Mouse (Mus musculus) megakaryocyte progenitor cell, adult 5-6 weeks (primary cell): ENCODE data around the gene C130050O18Rik. TPM values are rescaled to one million over a fixed set of nuclear protein-coding genes. Genes with fewer than 3 reads are reported as not detected.
A peak's percentile ranks its signal among the peaks of the same experiment; 100 is the strongest.

Experiments
- ATAC-seq: replicated peaks from 2 replicates; pipeline ENCODE4 v1.8.0; 2016; ENCODE audit warnings: mild to moderate bottlenecking, moderate TSS enrichment, inconsistent platforms; ENCODE audit not compliant: poor library complexity
- total RNA-seq, 2 experiments: library from RNA; stranded (forward) in 1 of 2; stranded (reverse) in 1 of 2; fragments of 157-497, 149-512 nt in 1 of 2; fragments of 200-1000 nt in 1 of 2; gene quantifications; 2 replicates each; pipeline versions ENCODE4 v1.2.3 to v1.2.4; 2015 to 2017

The C130050O18Rik gene
- total RNA-seq, 2 experiments from 2014 or later: 1.8 to 2.1 TPM

GRCm38 (mm10) chr5:139453031-139453430, 48.0 kb downstream of the C130050O18Rik start:
- no peak for ATAC-seq

GRCm38 (mm10) chr5:139455166-139455565, 50.1 kb downstream of the C130050O18Rik start:
- no peak for ATAC-seq

- ATAC-seq: no peak
These were observed 52.2 kb downstream of the C130050O18Rik start for GRCm38 (mm10) chr5:139457241-139457640.

GRCm38 (mm10) chr5:139459938-139460337, 54.9 kb downstream of the C130050O18Rik start:
- no peak for ATAC-seq

GRCm38 (mm10) chr5:139460384-139461067, 55.4 kb downstream of the C130050O18Rik start, which contains the start of gene 3110082I17Rik:
Gene 3110082I17Rik, minus strand, starts transcription at chr5:139460527.
- ATAC-seq: peak; percentile 100

- ATAC-seq: no peak
These were observed 59.8 kb downstream of the C130050O18Rik start for GRCm38 (mm10) chr5:139464874-139465273.

Other genes starting within 250 kb of the C130050O18Rik start
- 18.8 and 21.5 TPM in 2 replicates for gene Sun1, start 204.6 kb upstream of the C130050O18Rik start, total RNA-seq (2015)
- gene Sun1, start 204.6 kb upstream of the C130050O18Rik start, total RNA-seq (2017): 37.2 and 37.4 TPM in 2 replicates
- gene Get4, start 153.0 kb upstream of the C130050O18Rik start, total RNA-seq (2015): 23.0 and 39.2 TPM in 2 replicates
- gene Get4, start 153.0 kb upstream of the C130050O18Rik start, total RNA-seq (2017): 17.4 and 27.4 TPM in 2 replicates
- gene Adap1, start 79.7 kb upstream of the C130050O18Rik start, total RNA-seq (2015): 23.8 and 27.4 TPM in 2 replicates
- gene Adap1, start 79.7 kb upstream of the C130050O18Rik start, total RNA-seq (2017): 29.9 and 47.0 TPM in 2 replicates
- gene Cox19, start 53.9 kb upstream of the C130050O18Rik start, total RNA-seq (2015): 30.3 and 32.1 TPM in 2 replicates
- gene Cox19, start 53.9 kb upstream of the C130050O18Rik start, total RNA-seq (2017): 27.1 and 29.3 TPM in 2 replicates
- not detected in 2 replicates for gene Cyp2w1, start 52.7 kb upstream of the C130050O18Rik start, total RNA-seq (2015)
- gene Cyp2w1, start 52.7 kb upstream of the C130050O18Rik start, total RNA-seq (2017): not detected in 2 replicates
- 6.0 and 6.3 TPM in 2 replicates for gene Gpr146, start 27.6 kb upstream of the C130050O18Rik start, total RNA-seq (2015)
- 5.7 and 6.7 TPM in 2 replicates for gene Gpr146, start 27.6 kb upstream of the C130050O18Rik start, total RNA-seq (2017)
- not detected in 2 replicates for gene Gper1, start 17.9 kb downstream of the C130050O18Rik start, total RNA-seq (2015)
- gene Gper1, start 17.9 kb downstream of the C130050O18Rik start, total RNA-seq (2017): not detected in 2 replicates
- gene 3110082I17Rik, start 55.2 kb downstream of the C130050O18Rik start, total RNA-seq (2015): 20.7 and 26.2 TPM in 2 replicates
- 60.9 and 69.2 TPM in 2 replicates for gene 3110082I17Rik, start 55.2 kb downstream of the C130050O18Rik start, total RNA-seq (2017)
- 15.8 and 18.8 TPM in 2 replicates for gene Zfand2a, start 79.3 kb downstream of the C130050O18Rik start, total RNA-seq (2015)
- 11.1 and 20.2 TPM in 2 replicates for gene Zfand2a, start 79.3 kb downstream of the C130050O18Rik start, total RNA-seq (2017)
- gene Uncx, start 138.2 kb downstream of the C130050O18Rik start, total RNA-seq (2015): not detected in 2 replicates
- gene Uncx, start 138.2 kb downstream of the C130050O18Rik start, total RNA-seq (2017): not detected in 2 replicates